Mouse (Mus musculus) G1E (cell line): Measurements from ENCODE around the gene Shroom2.

Experiments
- GATA1 ChIP-seq: IDR thresholded peaks from 2 replicates; pipeline ENCODE4 v1.6.1; 2012; ENCODE audit warnings: borderline replicate concordance, low read length, inconsistent platforms, mixed read lengths
- TAL1 ChIP-seq: conservative IDR thresholded peaks from 2 replicates; pipeline ENCODE4 v1.6.1; 2012; ENCODE audit warnings: low read depth, low read length, inconsistent platforms, mixed read lengths

GRCm38 (mm10) chrX:152635397-152635796 lies 133.9 kb downstream of the Shroom2 start:
- no peak for TF ChIP-seq TAL1
- no peak for TF ChIP-seq GATA1
